Mouse (Mus musculus) CH12.LX (cell line): ENCODE measurements around the gene Olfr1247.

Source experiments
- CTCF ChIP-seq, 2 experiments: IDR thresholded peaks in 1 of 2; conservative IDR thresholded peaks in 1 of 2; 2 replicates each; pipeline ENCODE4 v1.5.1; 2011 to 2012; ENCODE audit warnings: low read depth in 2 of 2, low read length in 2 of 2, improper control_type of control experiment in 1 of 2, inconsistent platforms in 1 of 2, mild to moderate bottlenecking in 1 of 2, moderate library complexity in 1 of 2
- EP300 ChIP-seq: IDR thresholded peaks from 2 replicates; pipeline ENCODE4 v1.6.1; 2011; ENCODE audit warnings: low read length, improper control_type of control experiment
- MAFK ChIP-seq: IDR thresholded peaks from 2 replicates; pipeline ENCODE4 v1.6.1; 2011; ENCODE audit warnings: low read length, improper control_type of control experiment; ENCODE audit not compliant: insufficient replicate concordance
- POLR2A ChIP-seq: IDR thresholded peaks from 2 replicates; pipeline ENCODE4 v1.6.1; 2011; ENCODE audit warnings: low read depth, mild to moderate bottlenecking, improper control_type of control experiment, low read length

DNA sequence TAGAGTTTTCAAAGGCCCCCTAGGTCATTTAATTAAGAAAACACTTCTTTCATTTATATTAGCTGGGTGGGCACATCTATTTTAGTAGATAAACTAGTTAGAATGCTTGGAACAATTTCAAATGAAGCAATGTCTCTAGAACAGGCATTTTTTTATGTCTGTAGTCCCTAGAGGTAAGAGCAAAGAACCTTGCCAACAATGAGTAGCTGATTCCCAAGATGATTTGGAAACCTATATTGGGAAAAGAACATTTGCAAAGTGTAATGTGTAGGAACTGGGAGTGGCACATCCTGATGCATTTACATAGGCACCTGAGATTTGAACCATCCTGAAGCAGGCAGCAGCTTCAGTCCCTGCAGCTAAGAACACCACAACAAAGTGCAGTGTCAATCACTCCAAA, 47.4 kb upstream of the Olfr1247 start, which contains the start of gene Olfr1250:
- no peak for TF ChIP-seq CTCF (conservative IDR thresholded peaks at IDR 0.05 in 1 of 2, IDR thresholded peaks at IDR 0.05 in 1 of 2; ENCODE audit: low read depth in 2 of 2, low read length in 2 of 2)
- no peak for TF ChIP-seq EP300
- TF ChIP-seq MAFK: no peak
- no peak for TF ChIP-seq POLR2A
